Mouse (Mus musculus) spleen, adult 12 weeks (tissue): ENCODE measurements around the gene Calr4.
A peak's percentile ranks its signal among the peaks of the same experiment; 100 is the strongest.

Experiments used
- DNase-seq: peaks from one replicate; pipeline ENCODE4 v3.0.0; 2022; ENCODE audit warnings: low spot score

Gene Calr4

GRCm38 (mm10) chr4:109279689-109280458 lies 45.6 kb downstream of the Calr4 start, which contains the start of gene Eps15:
Eps15 (plus strand) TSS chr4:109280268.
- DNase-seq, result peak; percentile 95

- peak; percentile 19 for DNase-seq
Measured at GRCm38 (mm10) chr4:109280459-109281160, 46.3 kb downstream of the Calr4 start.

GRCm38 (mm10) chr4:109281161-109281560 lies 46.9 kb downstream of the Calr4 start:
- DNase-seq, result no peak

- no peak for DNase-seq
Measured at GRCm38 (mm10) chr4:109281946-109282345, 47.7 kb downstream of the Calr4 start.

GRCm38 (mm10) chr4:109294629-109295028 lies 60.3 kb downstream of the Calr4 start:
- DNase-seq, result no peak

GRCm38 (mm10) chr4:109296510-109296909 lies 62.2 kb downstream of the Calr4 start:
- no peak for DNase-seq

GRCm38 (mm10) chr4:109299136-109299535 lies 64.9 kb downstream of the Calr4 start:
- no peak for DNase-seq
